Mouse (Mus musculus) limb, embryonic 14.5 days (tissue): ENCODE measurements around the gene Akap5. TPM values are rescaled to one million over a fixed set of nuclear protein-coding genes. Genes with fewer than 3 reads are reported as not detected.
A peak's percentile ranks its signal among the peaks of the same experiment; 100 is the strongest.

Source experiments
- ATAC-seq: fragments of 200-750 bp; cut with Nextera tagmentation; 2 replicates; pipeline ENCODE4 v1.8.0; 2017; ENCODE audit warnings: low read depth, moderate number of reproducible peaks, moderate TSS enrichment; ENCODE audit not compliant: low FRiP score
- DNase-seq: peaks from one replicate; pipeline ENCODE4 v3.0.0-alpha.2; 2015; ENCODE audit warnings: low spot score
- H3K27ac ChIP-seq: fragments of 300-500 bp; sonication (generic); replicated peaks from 2 replicates; pipeline ENCODE4 v1.5.1; 2014; ENCODE audit warnings: low read depth, mild to moderate bottlenecking, low read length, moderate library complexity, mixed read lengths
- H3K27me3 ChIP-seq: fragments of 300-500 bp; sonication (generic); 2 replicates; pipeline ENCODE4 v1.6.1; 2014; ENCODE audit warnings: low read length, mixed read lengths; ENCODE audit not compliant: control insufficient read depth, insufficient read depth
- H3K36me3 ChIP-seq: fragments of 300-500 bp; sonication (generic); 2 replicates; pipeline ENCODE4 v1.6.1; 2014; ENCODE audit warnings: mild to moderate bottlenecking, low read length, moderate library complexity, mixed read lengths; ENCODE audit not compliant: control insufficient read depth, insufficient read depth
- H3K4me1 ChIP-seq: fragments of 300-500 bp; sonication (generic); 2 replicates; pipeline ENCODE4 v1.6.1; 2014; ENCODE audit warnings: antibody characterized with exemption, low read length, mixed read lengths; ENCODE audit not compliant: control insufficient read depth, insufficient read depth
- H3K4me2 ChIP-seq: fragments of 300-500 bp; sonication (generic); replicated peaks from 2 replicates; pipeline ENCODE4 v1.6.1; 2014; ENCODE audit warnings: low read depth, mild to moderate bottlenecking, low read length, moderate library complexity; ENCODE audit not compliant: severe bottlenecking
- H3K4me3 ChIP-seq: fragments of 300-500 bp; sonication (generic); replicated peaks from 2 replicates; pipeline ENCODE4 v1.5.1; 2014; ENCODE audit warnings: low read length
- H3K9ac ChIP-seq: fragments of 300-500 bp; sonication (generic); 2 replicates; pipeline ENCODE4 v1.6.1; 2014; ENCODE audit warnings: mild to moderate bottlenecking, low read depth, low read length, moderate library complexity; ENCODE audit not compliant: severe bottlenecking
- H3K9me3 ChIP-seq: fragments of 300-500 bp; sonication (generic); 2 replicates; pipeline ENCODE4 v1.6.1; 2016; ENCODE audit warnings: low read length; ENCODE audit not compliant: control insufficient read depth
- POLR2A ChIP-seq: fragments of 200-500 bp; IDR thresholded peaks from 2 replicates; pipeline ENCODE4 v1.8.0; 2012; ENCODE audit warnings: inconsistent platforms, mild to moderate bottlenecking, moderate library complexity, borderline replicate concordance; ENCODE audit not compliant: insufficient read depth, insufficient read length; ENCODE audit errors: extremely low read depth
- WGBS: fragments of 180-500 bp; shearing (Covaris S2); extraction: QIAGEN DNeasy Blood & Tissue Kit; methylation state at CpG from one replicate; pipeline ENCODE4 v1.1.7; 2014; 5-methylcytosine and 5-hydroxymethylcytosine counted together
- polyA plus RNA-seq, 2 experiments: library from polyadenylated mRNA; depleted of rRNA in 1 of 2; stranded (reverse) in 1 of 2; unstranded in 1 of 2; fragments of >200 nt; fragmentation: Nextera tagmentation in 1 of 2; extraction: Ambion mirVana in 1 of 2; gene quantifications; 2 replicates each; pipeline versions ENCODE4 v1.2.1 to v1.2.3; 2012 to 2014

The Akap5 gene
- polyA plus RNA-seq, 2 experiments, result 1.0 to 1.6 TPM

DNA sequence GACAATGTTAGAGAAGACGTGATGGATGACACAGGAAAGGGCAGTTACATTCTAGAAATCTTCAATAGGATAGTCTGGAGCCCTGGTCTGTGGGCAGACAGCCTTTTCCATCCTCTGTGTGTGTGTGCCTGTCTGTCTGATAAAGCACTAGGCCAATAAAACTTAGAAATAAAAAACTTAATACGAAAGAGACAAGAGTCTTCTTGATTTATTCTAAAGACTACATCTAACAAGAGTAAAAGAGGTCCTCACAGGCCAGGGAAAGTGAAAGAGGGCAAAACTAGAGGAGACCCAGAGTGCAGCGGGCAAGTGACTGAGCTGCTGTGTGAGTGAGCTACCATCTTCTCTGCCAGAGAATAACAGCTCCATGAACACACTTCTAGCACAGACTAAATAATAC is 41.6 kb downstream of the Akap5 start:
- 81% methylated on average over 3 of the region's 3 CpGs for WGBS
- no peak overlapping the region for H3K4me2 ChIP-seq
- ATAC-seq (no peak), DNase-seq (no peak)
- H3K4me3 ChIP-seq, result no peak overlapping the region
- H3K36me3 ChIP-seq, result 0 out of 2 replicates have a peak, but pooled peaks cover 9% of the 10 kb centered on the region
- H3K9me3 ChIP-seq, result no peaks in the 10 kb centered on the region
- no peak overlapping the region for H3K9ac ChIP-seq
- no peak for TF ChIP-seq POLR2A
- H3K27ac ChIP-seq, result no peak overlapping the region
- H3K27me3 ChIP-seq, result no peaks in the 10 kb centered on the region
- peaks cover 19% of the 10 kb centered on the region for H3K4me1 ChIP-seq

DNA sequence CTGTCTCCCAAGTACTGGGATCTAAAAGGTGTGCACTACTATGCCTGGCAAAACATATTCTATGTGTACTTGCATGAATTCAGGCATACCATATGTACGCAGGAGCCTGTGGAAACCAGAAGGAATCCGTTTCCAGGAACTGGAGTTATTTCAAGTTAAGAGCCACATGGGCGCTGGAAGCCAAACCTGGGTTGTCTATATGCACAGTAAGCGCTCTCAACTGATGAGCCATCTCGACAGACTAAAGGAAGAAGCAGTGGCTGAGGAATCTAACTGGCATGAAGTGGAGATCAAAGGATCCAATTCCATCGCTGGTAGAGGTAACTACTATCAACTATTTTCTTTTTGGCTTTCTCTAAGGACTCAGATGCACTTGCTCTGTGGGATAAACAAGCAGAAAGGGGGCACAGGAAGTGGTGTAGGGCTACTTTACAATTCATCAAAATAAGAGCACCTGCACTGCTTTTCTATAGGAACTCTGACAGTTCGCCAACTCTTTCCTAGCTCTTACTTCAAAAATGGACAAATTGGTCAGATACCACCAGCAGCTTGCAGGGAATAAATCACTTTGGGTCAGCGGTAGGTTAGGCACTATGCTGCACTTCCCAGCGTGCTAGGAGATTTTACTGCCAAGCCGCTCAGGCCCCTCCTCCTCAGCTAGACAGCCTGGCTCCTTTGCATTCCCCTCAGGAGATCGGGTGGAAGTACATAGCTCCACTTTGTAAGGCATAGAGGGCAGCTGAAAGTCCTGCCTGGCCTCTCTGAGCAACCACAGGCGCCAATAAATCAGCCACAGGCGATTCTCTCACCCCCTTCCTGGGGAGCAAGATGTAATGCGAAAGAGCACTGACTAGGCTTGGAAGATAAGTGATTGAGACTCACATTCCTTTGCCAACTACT is 42.7 kb downstream of the Akap5 start:
- no peaks in the 10 kb centered on the region for H3K9me3 ChIP-seq
- H3K27ac ChIP-seq, result peak overlapping the region; percentile 52
- H3K27me3 ChIP-seq, result no peaks in the 10 kb centered on the region
- 0 out of 2 replicates have a peak, but pooled peaks cover 7% of the 10 kb centered on the region for H3K36me3 ChIP-seq
- peak overlapping the region; percentile 96 for H3K4me3 ChIP-seq
- ATAC-seq, result no peak
- peak overlapping the region; percentile 99; the same call in 1 of the 2 replicates for H3K9ac ChIP-seq
- 14% methylated on average over 14 of the region's 14 CpGs for WGBS
- H3K4me1 ChIP-seq, result peaks cover 26% of the 10 kb centered on the region
- peak overlapping the region; percentile 83 for H3K4me2 ChIP-seq
- TF ChIP-seq POLR2A, result no peak
- peak; percentile 48 for DNase-seq

DNA sequence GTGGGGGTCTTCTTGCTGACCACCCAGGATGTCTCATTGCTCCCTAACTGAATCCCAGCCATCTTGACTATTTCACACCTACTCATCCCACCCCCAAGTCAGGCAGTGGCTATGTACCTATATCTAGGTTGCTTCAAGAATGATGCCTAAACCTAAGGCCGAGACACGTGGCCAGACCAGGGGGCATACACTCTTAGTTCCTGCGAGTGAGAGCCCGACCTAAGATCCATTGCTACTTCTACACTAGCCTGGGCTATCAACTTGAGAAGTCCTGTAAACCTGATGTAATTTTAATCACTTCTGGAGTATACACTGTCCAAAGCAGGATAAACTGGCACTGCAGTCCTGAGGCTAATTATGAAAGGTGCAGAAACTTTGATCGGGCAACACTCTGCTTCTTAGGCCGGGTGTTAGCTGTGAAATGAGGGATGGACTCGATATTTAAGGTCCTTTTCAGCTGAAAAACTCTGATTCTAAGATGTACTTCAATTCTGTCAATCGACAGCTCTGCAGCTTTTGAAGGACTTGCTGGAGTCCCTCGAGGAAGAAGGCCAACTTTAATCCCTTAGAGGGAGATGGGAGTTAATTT is 43.6 kb downstream of the Akap5 start:
- ATAC-seq, result no peak
- Histone ChIP-seq H3K4me3 (peak overlapping the region; percentile 96), H3K27ac (peak overlapping the region; percentile 52; the same call in 1 of the 2 replicates), H3K36me3 (0 out of 2 replicates have a peak, but pooled peaks cover 5% of the 10 kb centered on the region), H3K27me3 (no peaks in the 10 kb centered on the region), H3K9ac (peak overlapping the region; percentile 99), H3K9me3 (no peaks in the 10 kb centered on the region), H3K4me1 (peaks cover 33% of the 10 kb centered on the region), H3K4me2 (peak overlapping the region; percentile 83)
- TF ChIP-seq POLR2A, result no peak
- no peak for DNase-seq
- 7% methylated on average over 9 of the region's 9 CpGs for WGBS

DNA sequence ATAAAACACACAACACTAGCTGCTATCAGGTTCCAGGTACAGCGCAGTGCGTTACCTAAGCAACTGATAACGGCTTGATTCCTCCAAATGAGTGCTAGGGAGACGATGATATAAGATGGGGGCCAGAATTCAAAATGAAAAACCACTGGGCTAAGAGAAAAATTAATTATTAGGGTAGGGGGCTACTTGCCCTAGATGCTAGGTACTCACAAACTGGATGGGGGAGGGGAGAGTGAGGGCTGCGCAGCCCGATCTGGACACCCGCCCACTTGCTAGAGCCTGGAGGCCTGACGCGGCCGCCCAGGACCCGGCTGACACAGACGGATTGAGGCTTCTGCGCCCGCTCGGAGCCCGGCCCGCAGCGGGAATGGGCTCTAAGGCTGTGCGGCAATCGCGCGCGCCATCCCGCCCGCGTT is 44.1 kb downstream of the Akap5 start:
- peak; percentile 9 for ATAC-seq

DNA sequence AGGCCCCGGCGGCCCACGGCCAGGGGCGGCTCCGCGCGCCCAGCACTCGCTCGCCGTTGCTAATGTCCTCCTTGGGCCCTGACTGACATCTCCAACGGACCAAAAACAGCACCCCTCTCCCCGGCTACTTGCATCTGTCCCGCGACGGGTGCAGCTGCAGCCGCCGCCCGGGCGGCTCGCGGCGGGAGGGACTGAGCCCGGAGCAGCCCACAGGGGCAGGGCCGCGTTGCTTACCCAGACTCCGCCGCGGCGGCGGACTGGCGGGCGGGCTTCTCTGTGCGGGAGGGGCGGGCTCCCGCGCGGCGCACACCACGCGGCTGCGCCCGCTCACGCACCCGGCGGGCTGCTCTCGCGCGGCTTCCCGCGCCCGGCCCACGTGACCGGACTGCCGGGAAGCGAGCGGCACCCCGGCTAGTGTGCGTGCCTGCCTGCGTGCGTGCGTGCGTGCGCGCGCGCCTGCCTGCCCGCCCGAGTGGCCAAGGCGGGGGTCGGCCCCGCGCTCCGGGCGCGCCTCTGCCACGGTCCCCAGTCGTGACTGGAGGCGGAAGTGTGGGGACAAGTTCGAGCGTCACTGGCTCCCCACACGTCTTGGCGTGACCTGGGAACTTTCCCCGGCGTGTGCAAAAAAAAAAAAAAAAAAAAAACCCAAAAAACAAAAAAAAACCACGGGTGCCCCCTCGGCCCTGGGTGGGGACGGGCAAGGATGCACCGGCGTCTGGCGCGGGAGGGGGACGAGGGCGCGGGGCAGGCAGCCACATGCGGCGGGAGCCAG is 44.7 kb downstream of the Akap5 start, which contains the start of gene Zbtb25:
Zbtb25 (minus strand) TSS at position 397 of the 772 bp plus-strand sequence.
- DNase-seq (peak; percentile 86), ATAC-seq (peak; percentile 79)
- Histone ChIP-seq H3K9me3 (no peaks in the 10 kb centered on the region), H3K27ac (peak within 1 kb of the TSS; percentile 100), H3K27me3 (no peaks in the 10 kb centered on the region), H3K9ac (peak within 1 kb of the TSS; percentile 99), H3K4me1 (peaks cover 37% of the 10 kb centered on the region), H3K4me3 (peak within 1 kb of the TSS; percentile 96), H3K36me3 (no peaks in the 10 kb centered on the region), H3K4me2 (peak within 1 kb of the TSS; percentile 83)
- WGBS, result under 1% methylated on average over 39 of the region's 96 CpGs
- peak; percentile 43; the same call in 1 of the 2 replicates for TF ChIP-seq POLR2A

More for the DNA sequence above, 44.1 kb downstream of the Akap5 start:
- 1% methylated on average over 23 of the region's 26 CpGs for WGBS
- DNase-seq, result peak; percentile 58
- Histone ChIP-seq H3K27me3 (no peaks in the 10 kb centered on the region), H3K9me3 (no peaks in the 10 kb centered on the region), H3K4me3 (peak overlapping the region; percentile 96), H3K9ac (peak overlapping the region; percentile 99), H3K36me3 (0 out of 2 replicates have a peak, but pooled peaks cover 4% of the 10 kb centered on the region), H3K4me2 (peak overlapping the region; percentile 83), H3K4me1 (peaks cover 33% of the 10 kb centered on the region), H3K27ac (peak overlapping the region; percentile 100)
- no peak for TF ChIP-seq POLR2A
